Mouse (Mus musculus) ES-E14 (cell line): ENCODE measurements around the gene Rab3gap1. TPM values are rescaled to one million over a fixed set of nuclear protein-coding genes. Genes with fewer than 3 reads are reported as not detected.

Source experiments
- DNase-seq: peaks from one replicate; pipeline ENCODE4 v3.0.0-alpha.2; 2013; ENCODE audit warnings: low read depth, low spot score
- H3K27ac ChIP-seq: 2 replicates; pipeline ENCODE4 v1.5.1; 2012; ENCODE audit warnings: low read depth, mild to moderate bottlenecking, low read length, moderate library complexity, mixed read lengths; ENCODE audit not compliant: poor library complexity, insufficient read depth, severe bottlenecking
- H3K36me3 ChIP-seq: 2 replicates; pipeline ENCODE4 v1.6.1; 2012; ENCODE audit warnings: mild to moderate bottlenecking, low read length, moderate library complexity, mixed read lengths; ENCODE audit not compliant: control insufficient read depth, poor library complexity, insufficient read depth, severe bottlenecking
- H3K4me1 ChIP-seq, 2 experiments: fragments of 150-350 bp in 1 of 2; sonication (generic) in 1 of 2; 2 replicates each; pipeline ENCODE4 v1.6.1; 2012; ENCODE audit warnings: low read length in 2 of 2, mild to moderate bottlenecking in 1 of 2, mixed read lengths in 1 of 2; ENCODE audit not compliant: control insufficient read depth in 2 of 2, insufficient read depth in 2 of 2, poor library complexity in 1 of 2
- H3K4me3 ChIP-seq, 2 experiments: fragments of 150-350 bp in 1 of 2; sonication (generic) in 1 of 2; 2 replicates each; pipeline ENCODE4 v1.5.1; 2012; ENCODE audit warnings: low read length in 2 of 2, low read depth in 1 of 2, mild to moderate bottlenecking in 1 of 2, mixed read lengths in 1 of 2; ENCODE audit not compliant: insufficient read depth in 1 of 2, poor library complexity in 1 of 2, severe bottlenecking in 1 of 2
- H3K9ac ChIP-seq: 2 replicates; pipeline ENCODE4 v1.6.1; 2012; ENCODE audit warnings: low read depth, mild to moderate bottlenecking, low read length, mixed read lengths; ENCODE audit not compliant: poor library complexity, insufficient read depth, severe bottlenecking
- H3K9me3 ChIP-seq: fragments of 150-350 bp; sonication (generic); 2 replicates; pipeline ENCODE4 v1.6.1; 2012; ENCODE audit warnings: low read depth, mild to moderate bottlenecking, low read length; ENCODE audit not compliant: control insufficient read depth, insufficient read depth
- CHD2 ChIP-seq: IDR thresholded peaks from 2 replicates; pipeline ENCODE4 v1.6.1; 2014; ENCODE audit warnings: mild to moderate bottlenecking, low read depth, low read length, inconsistent platforms
- HCFC1 ChIP-seq: IDR thresholded peaks from 2 replicates; pipeline ENCODE4 v1.6.1; 2012; ENCODE audit warnings: low read length, inconsistent platforms, borderline replicate concordance; ENCODE audit not compliant: insufficient read depth
- MAFK ChIP-seq: IDR thresholded peaks from 2 replicates; pipeline ENCODE4 v1.6.1; 2014; ENCODE audit warnings: mild to moderate bottlenecking, low read depth, low read length, inconsistent platforms; ENCODE audit not compliant: insufficient read depth
- ZC3H11A ChIP-seq: IDR thresholded peaks from 2 replicates; pipeline ENCODE4 v1.6.1; 2012; ENCODE audit warnings: low read depth, mild to moderate bottlenecking, inconsistent platforms, low read length, borderline replicate concordance
- ZNF384 ChIP-seq: IDR thresholded peaks from 2 replicates; pipeline ENCODE4 v1.6.1; 2012; ENCODE audit warnings: low read depth, low read length, inconsistent platforms
- in situ Hi-C, 2 experiments: fragments of 600-800 bp; cut with MboI; formaldehyde crosslinking; loops; one replicate each; pipeline ENCODE4 v1.15.1; 2025; ENCODE audit warnings: low sequenced_read_pairs in 2 of 2, inconsistent platforms in 1 of 2; ENCODE audit not compliant: unreplicated experiment in 2 of 2
- total RNA-seq: library from RNA; depleted of rRNA; stranded (reverse); fragments of 300-350 nt; gene quantifications from 2 replicates; pipeline ENCODE4 v1.2.3, GENCODE M21; 2012

Gene Rab3gap1
- total RNA-seq, 1 experiment: 24.6 TPM

DNA sequence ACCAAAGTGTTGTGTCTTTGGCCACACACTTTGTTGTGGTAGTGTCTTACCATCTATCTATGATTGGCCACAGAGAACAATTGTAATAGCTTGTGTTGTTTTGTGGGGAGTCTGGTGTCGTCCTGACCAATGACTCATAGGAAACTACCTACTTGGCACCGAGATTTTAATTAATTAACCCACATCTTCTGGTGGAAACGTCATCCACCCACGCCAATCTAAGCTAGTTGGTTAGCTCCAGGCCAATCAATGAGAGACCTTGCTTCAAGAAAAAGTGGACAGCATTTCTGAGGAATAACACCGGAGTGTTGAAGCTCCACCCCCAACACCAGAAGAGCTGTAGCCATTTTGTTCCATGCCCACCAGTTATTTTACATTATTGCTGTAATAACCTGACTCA lies 6.7 kb upstream of the Rab3gap1 start:
- in situ Hi-C loops: no loop called here
- no peak for TF ChIP-seq MAFK
- TF ChIP-seq HCFC1: no peak
- no peak for TF ChIP-seq ZNF384
- no peak for TF ChIP-seq CHD2
- no peak for TF ChIP-seq ZC3H11A
- H3K4me3 ChIP-seq: no peak overlapping the region
- no peaks in the 10 kb centered on the region for H3K4me1 ChIP-seq
- no peaks in the 10 kb centered on the region for H3K36me3 ChIP-seq
- no peak overlapping the region for H3K9ac ChIP-seq
- H3K27ac ChIP-seq: no peak overlapping the region
- no peaks in the 10 kb centered on the region for H3K9me3 ChIP-seq
- DNase-seq: no peak

DNA sequence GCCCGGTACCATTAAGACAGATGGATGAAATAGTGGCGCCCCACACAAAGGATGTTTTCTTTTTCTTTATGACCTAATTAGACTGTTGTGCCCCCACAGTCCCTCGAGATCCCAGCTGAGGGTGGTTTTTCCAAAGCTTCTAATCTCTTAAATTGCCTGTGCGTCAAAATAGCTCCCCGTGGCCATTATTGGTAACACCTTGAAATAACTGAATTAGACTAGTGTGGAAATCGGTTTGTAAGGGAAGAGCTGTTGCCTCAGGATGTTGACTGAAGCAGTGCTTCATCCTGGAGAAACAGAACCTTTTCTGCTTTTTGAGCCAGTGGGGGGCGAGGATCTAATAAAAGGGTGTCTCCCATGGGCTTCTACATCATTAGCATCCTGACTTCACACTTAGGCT lies 4.8 kb upstream of the Rab3gap1 start:
- no peaks in the 10 kb centered on the region for H3K4me1 ChIP-seq
- H3K9me3 ChIP-seq: no peaks in the 10 kb centered on the region
- H3K4me3 ChIP-seq: no peak overlapping the region
- TF ChIP-seq ZNF384 (no peak), CHD2 (no peak), MAFK (no peak), ZC3H11A (no peak), HCFC1 (no peak)
- in situ Hi-C loops: no loop called here
- DNase-seq: no peak
- no peak overlapping the region for H3K9ac ChIP-seq
- H3K36me3 ChIP-seq: no peaks in the 10 kb centered on the region
- no peak overlapping the region for H3K27ac ChIP-seq

DNA sequence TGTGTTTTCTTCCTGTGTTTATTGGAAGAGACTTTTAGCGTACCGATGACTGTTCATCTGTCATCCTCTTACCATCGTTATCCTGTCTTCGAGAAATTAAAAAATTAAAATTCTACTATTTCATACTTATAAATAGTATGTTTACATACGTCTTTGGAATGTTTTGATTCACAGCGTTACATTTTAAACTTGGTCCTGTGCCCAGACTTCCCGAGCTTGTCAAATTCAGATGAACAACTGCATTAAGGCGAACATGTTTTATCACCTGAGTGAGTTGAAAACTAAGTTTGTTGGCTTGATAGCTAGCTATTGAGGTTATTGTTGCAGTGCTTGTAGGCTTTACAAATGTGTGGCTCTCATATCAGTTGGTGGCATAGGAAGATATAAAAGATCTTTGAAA lies 703 bp downstream of the Rab3gap1 start:
- in situ Hi-C loops: no loop called here
- Histone ChIP-seq H3K4me1 (no peaks in the 10 kb centered on the region), H3K9me3 (no peaks in the 10 kb centered on the region), H3K36me3 (no peaks in the 10 kb centered on the region), H3K9ac (peak overlapping the region; percentile 88), H3K27ac (no peak overlapping the region), H3K4me3 (peak overlapping the region; percentile 85 to 94)
- TF ChIP-seq HCFC1 (no peak), ZNF384 (no peak), CHD2 (no peak), ZC3H11A (no peak), MAFK (no peak)
- DNase-seq: no peak

DNA sequence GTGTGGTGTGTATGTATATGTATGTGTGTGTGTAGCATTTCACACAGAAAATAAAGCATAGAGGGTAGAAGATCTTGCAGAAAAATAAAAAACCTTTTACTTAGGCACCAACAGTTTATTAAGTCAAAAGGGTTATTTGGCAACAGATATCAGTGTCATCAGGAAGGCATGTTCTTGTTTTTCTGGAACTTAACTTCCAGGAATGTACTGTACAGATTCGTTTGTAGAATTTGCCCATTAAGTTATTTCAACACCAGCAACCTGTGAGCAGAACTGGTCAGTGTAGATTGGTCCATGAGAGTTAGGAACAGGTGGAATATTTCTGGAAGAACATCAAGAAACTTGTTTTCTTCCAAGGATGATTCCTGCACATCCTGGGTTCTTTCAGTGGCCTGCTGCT lies 30.8 kb downstream of the Rab3gap1 start:
- peaks cover 0 to 2% of the 10 kb centered on the region in 2 experiments; a peak in 1 of 4 replicates for H3K4me1 ChIP-seq
- TF ChIP-seq ZC3H11A (no peak), MAFK (no peak), CHD2 (no peak), ZNF384 (no peak), HCFC1 (no peak)
- no peak overlapping the region for H3K4me3 ChIP-seq
- in situ Hi-C loops: no loop called here
- H3K36me3 ChIP-seq: no peaks in the 10 kb centered on the region
- no peak for DNase-seq
- no peaks in the 10 kb centered on the region for H3K9me3 ChIP-seq
- H3K27ac ChIP-seq: no peak overlapping the region
- no peak overlapping the region for H3K9ac ChIP-seq
